Mouse (Mus musculus) limb, embryonic 15.5 days (tissue): Measurements from ENCODE around the gene Bak1. TPM values are rescaled to one million over a fixed set of nuclear protein-coding genes. Genes with fewer than 3 reads are reported as not detected.

ENCODE experiments used
- ATAC-seq: fragments of 200-750 bp; cut with Nextera tagmentation; 2 replicates; pipeline ENCODE4 v1.8.0; 2017; ENCODE audit warnings: low read depth, moderate TSS enrichment; ENCODE audit not compliant: insufficient number of reproducible peaks, low FRiP score, low TSS enrichment
- H3K27ac ChIP-seq: fragments of 300-500 bp; sonication (generic); 2 replicates; pipeline ENCODE4 v1.5.1; 2015; ENCODE audit warnings: moderate library complexity, mild to moderate bottlenecking, inconsistent platforms
- H3K27me3 ChIP-seq: fragments of 300-500 bp; sonication (generic); 2 replicates; pipeline ENCODE4 v1.6.1; 2015; ENCODE audit warnings: inconsistent platforms
- H3K36me3 ChIP-seq: fragments of 300-500 bp; sonication (generic); 2 replicates; pipeline ENCODE4 v1.6.1; 2015; ENCODE audit warnings: inconsistent platforms
- H3K4me1 ChIP-seq: fragments of 300-500 bp; sonication (generic); 2 replicates; pipeline ENCODE4 v1.6.1; 2015; ENCODE audit warnings: inconsistent platforms
- H3K4me2 ChIP-seq: fragments of 300-500 bp; sonication (generic); 2 replicates; pipeline ENCODE4 v1.6.1; 2015; ENCODE audit warnings: mild to moderate bottlenecking, inconsistent platforms
- H3K4me3 ChIP-seq: fragments of 300-500 bp; sonication (generic); 2 replicates; pipeline ENCODE4 v1.5.1; 2015; ENCODE audit warnings: mild to moderate bottlenecking, inconsistent platforms
- H3K9ac ChIP-seq: fragments of 300-500 bp; sonication (generic); 2 replicates; pipeline ENCODE4 v1.6.1; 2015; ENCODE audit warnings: inconsistent platforms
- H3K9me3 ChIP-seq: fragments of 300-500 bp; sonication (generic); 2 replicates; pipeline ENCODE4 v1.6.1; 2016; ENCODE audit warnings: inconsistent platforms
- WGBS: fragments of 180-500 bp; shearing (Covaris S2); methylation state at CpG from one replicate; pipeline ENCODE4 v1.1.7; 2015; 5-methylcytosine and 5-hydroxymethylcytosine counted together
- polyA plus RNA-seq: library from polyadenylated mRNA; unstranded; fragments of >200 nt; fragmentation: Nextera tagmentation; extraction: Ambion mirVana; gene quantifications from 2 replicates; pipeline ENCODE4 v1.2.1, GENCODE M21; 2015

Gene Bak1
- polyA plus RNA-seq, result 4.0 and 5.5 TPM in 2 replicates

GRCm38 (mm10) chr17:27028909-27029308 is at the start of gene Bak1:
Gene Bak1, minus strand, starts transcription at chr17:27029009.
- Histone ChIP-seq H3K36me3 (peaks cover 25% of the 10 kb centered on the region), H3K4me3 (peak within 1 kb of the TSS; percentile 68), H3K9me3 (no peaks in the 10 kb centered on the region), H3K9ac (peak within 1 kb of the TSS; percentile 86), H3K27ac (peak within 1 kb of the TSS; percentile 81), H3K27me3 (no peaks in the 10 kb centered on the region), H3K4me2 (peak within 1 kb of the TSS; percentile 82), H3K4me1 (peaks cover 23% of the 10 kb centered on the region)
- ATAC-seq, result no peak
- WGBS, result 46% methylated on average over 4 of the region's 4 CpGs

GRCm38 (mm10) chr17:27078499-27078898 is 49.7 kb upstream of the Bak1 start:
- no peaks in the 10 kb centered on the region for H3K9me3 ChIP-seq
- H3K9ac ChIP-seq, result no peak overlapping the region
- H3K4me3 ChIP-seq, result no peak overlapping the region
- WGBS, result 79% methylated on average over 6 of the region's 6 CpGs
- H3K36me3 ChIP-seq, result peaks cover 9% of the 10 kb centered on the region; the same call in 1 of the 2 replicates
- ATAC-seq, result no peak
- peaks cover 23% of the 10 kb centered on the region for H3K4me1 ChIP-seq
- no peak overlapping the region for H3K27ac ChIP-seq
- no peak overlapping the region for H3K4me2 ChIP-seq
- H3K27me3 ChIP-seq, result no peaks in the 10 kb centered on the region

- Histone ChIP-seq H3K36me3 (peaks cover 9% of the 10 kb centered on the region; the same call in 1 of the 2 replicates), H3K4me3 (no peak overlapping the region), H3K9ac (no peak overlapping the region), H3K27ac (no peak overlapping the region), H3K27me3 (no peaks in the 10 kb centered on the region), H3K4me1 (peaks cover 23% of the 10 kb centered on the region), H3K9me3 (no peaks in the 10 kb centered on the region), H3K4me2 (no peak overlapping the region)
- 80% methylated on average over 6 of the region's 6 CpGs for WGBS
- ATAC-seq, result no peak
Measured at GRCm38 (mm10) chr17:27077920-27078319, 49.1 kb upstream of the Bak1 start.

- 96% methylated on average over 7 of the region's 7 CpGs for WGBS
- H3K9ac ChIP-seq, result no peak overlapping the region
- peaks cover 20% of the 10 kb centered on the region for H3K4me1 ChIP-seq
- no peak overlapping the region for H3K27ac ChIP-seq
- no peaks in the 10 kb centered on the region for H3K27me3 ChIP-seq
- no peak overlapping the region for H3K4me2 ChIP-seq
- no peak overlapping the region for H3K4me3 ChIP-seq
- H3K36me3 ChIP-seq, result peaks cover 9% of the 10 kb centered on the region; the same call in 1 of the 2 replicates
- no peaks in the 10 kb centered on the region for H3K9me3 ChIP-seq
- ATAC-seq, result no peak
Measured at GRCm38 (mm10) chr17:27077133-27077532, 48.3 kb upstream of the Bak1 start.

GRCm38 (mm10) chr17:27074849-27075745 is 46.3 kb upstream of the Bak1 start:
- WGBS, result 63% methylated on average over 17 of the region's 17 CpGs
- Histone ChIP-seq H3K27ac (peak overlapping the region; percentile 33), H3K36me3 (peaks cover 9% of the 10 kb centered on the region; the same call in 1 of the 2 replicates), H3K4me1 (peaks cover 17% of the 10 kb centered on the region), H3K27me3 (no peaks in the 10 kb centered on the region), H3K4me2 (no peak overlapping the region), H3K4me3 (no peak overlapping the region), H3K9me3 (no peaks in the 10 kb centered on the region), H3K9ac (no peak overlapping the region)
- no peak for ATAC-seq

GRCm38 (mm10) chr17:27074236-27074635 is 45.4 kb upstream of the Bak1 start:
- Histone ChIP-seq H3K9me3 (no peaks in the 10 kb centered on the region), H3K27me3 (no peaks in the 10 kb centered on the region), H3K4me3 (no peak overlapping the region), H3K36me3 (peaks cover 9% of the 10 kb centered on the region; the same call in 1 of the 2 replicates), H3K9ac (no peak overlapping the region), H3K27ac (peak overlapping the region; percentile 33; the same call in 1 of the 2 replicates), H3K4me1 (peaks cover 21% of the 10 kb centered on the region), H3K4me2 (no peak overlapping the region)
- ATAC-seq, result no peak
- WGBS, result 52% methylated on average over 6 of the region's 6 CpGs

- no peaks in the 10 kb centered on the region for H3K27me3 ChIP-seq
- H3K9me3 ChIP-seq, result no peaks in the 10 kb centered on the region
- 65% methylated on average over 9 of the region's 9 CpGs for WGBS
- H3K4me2 ChIP-seq, result no peak overlapping the region
- peaks cover 22% of the 10 kb centered on the region for H3K4me1 ChIP-seq
- H3K4me3 ChIP-seq, result no peak overlapping the region
- ATAC-seq, result no peak; the same call in 1 of the 2 replicates
- H3K9ac ChIP-seq, result no peak overlapping the region
- peaks cover 9% of the 10 kb centered on the region; the same call in 1 of the 2 replicates for H3K36me3 ChIP-seq
- H3K27ac ChIP-seq, result no peak overlapping the region
Measured at GRCm38 (mm10) chr17:27073778-27074177, 45.0 kb upstream of the Bak1 start.

GRCm38 (mm10) chr17:27073126-27073525 is 44.3 kb upstream of the Bak1 start:
- Histone ChIP-seq H3K4me1 (peaks cover 22% of the 10 kb centered on the region), H3K27ac (no peak overlapping the region), H3K36me3 (peaks cover 9% of the 10 kb centered on the region; the same call in 1 of the 2 replicates), H3K9ac (no peak overlapping the region), H3K9me3 (no peaks in the 10 kb centered on the region), H3K4me2 (no peak overlapping the region), H3K27me3 (no peaks in the 10 kb centered on the region), H3K4me3 (no peak overlapping the region)
- WGBS, result 79% methylated on average over 5 of the region's 5 CpGs
- no peak for ATAC-seq

GRCm38 (mm10) chr17:27072363-27072762 is 43.6 kb upstream of the Bak1 start:
- no peak overlapping the region for H3K4me3 ChIP-seq
- 0 out of 2 replicates have a peak, but pooled peaks cover 9% of the 10 kb centered on the region for H3K36me3 ChIP-seq
- no peak overlapping the region for H3K9ac ChIP-seq
- H3K4me1 ChIP-seq, result peaks cover 22% of the 10 kb centered on the region
- H3K27me3 ChIP-seq, result no peaks in the 10 kb centered on the region
- WGBS, result 93% methylated on average over 8 of the region's 8 CpGs
- no peak overlapping the region for H3K27ac ChIP-seq
- ATAC-seq, result no peak
- no peak overlapping the region for H3K4me2 ChIP-seq
- no peaks in the 10 kb centered on the region for H3K9me3 ChIP-seq

- peaks cover 22% of the 10 kb centered on the region for H3K4me1 ChIP-seq
- no peak overlapping the region for H3K27ac ChIP-seq
- H3K4me3 ChIP-seq, result no peak overlapping the region
- ATAC-seq, result no peak
- 57% methylated on average over 6 of the region's 6 CpGs for WGBS
- no peak overlapping the region for H3K4me2 ChIP-seq
- H3K9ac ChIP-seq, result no peak overlapping the region
- no peaks in the 10 kb centered on the region for H3K9me3 ChIP-seq
- H3K27me3 ChIP-seq, result no peaks in the 10 kb centered on the region
- 0 out of 2 replicates have a peak, but pooled peaks cover 5% of the 10 kb centered on the region for H3K36me3 ChIP-seq
Measured at GRCm38 (mm10) chr17:27071630-27072029, 42.8 kb upstream of the Bak1 start.

GRCm38 (mm10) chr17:27070913-27071312 is 42.1 kb upstream of the Bak1 start:
- Histone ChIP-seq H3K4me3 (no peak overlapping the region), H3K27me3 (no peaks in the 10 kb centered on the region), H3K27ac (no peak overlapping the region), H3K9me3 (no peaks in the 10 kb centered on the region), H3K9ac (no peak overlapping the region), H3K4me2 (no peak overlapping the region), H3K36me3 (0 out of 2 replicates have a peak, but pooled peaks cover 4% of the 10 kb centered on the region), H3K4me1 (peaks cover 22% of the 10 kb centered on the region)
- 0 out of 2 replicates have a peak, but pooled peaks have one; percentile 16 for ATAC-seq
- 94% methylated on average over 7 of the region's 7 CpGs for WGBS

GRCm38 (mm10) chr17:27069071-27069470 is 40.3 kb upstream of the Bak1 start:
- no peaks in the 10 kb centered on the region for H3K36me3 ChIP-seq
- H3K27ac ChIP-seq, result no peak overlapping the region
- H3K9me3 ChIP-seq, result no peaks in the 10 kb centered on the region
- H3K27me3 ChIP-seq, result no peaks in the 10 kb centered on the region
- peaks cover 11% of the 10 kb centered on the region for H3K4me1 ChIP-seq
- WGBS, result 72% methylated on average over 5 of the region's 5 CpGs
- no peak overlapping the region for H3K4me3 ChIP-seq
- no peak for ATAC-seq
- no peak overlapping the region for H3K4me2 ChIP-seq
- H3K9ac ChIP-seq, result no peak overlapping the region
